Mouse (Mus musculus): ENCODE results near the gene Galnt16.

GRCm38 (mm10) chr12:80644506-80644868 is 126.4 kb downstream of the Galnt16 start:
- no peak for TF ChIP-seq POLR2A (IDR thresholded peaks at IDR 0.05; ENCODE audit: borderline replicate concordance, extremely low read depth, insufficient read depth, insufficient read length, poor library complexity, severe bottlenecking)
- TF ChIP-seq CTCF (IDR thresholded peaks at IDR 0.05; ENCODE audit: borderline replicate concordance, extremely low read depth, insufficient read depth, insufficient read length): no peak
